Mouse (Mus musculus) forebrain, embryonic 11.5 days (tissue): Measurements from ENCODE around the gene Upp2. TPM values are rescaled to one million over a fixed set of nuclear protein-coding genes. Genes with fewer than 3 reads are reported as not detected.

ENCODE experiments used
- ATAC-seq: fragments of 200-750 bp; cut with Nextera tagmentation; replicated peaks from 2 replicates; pipeline ENCODE4 v1.8.0; 2017; ENCODE audit warnings: moderate TSS enrichment; ENCODE audit not compliant: low FRiP score
- DNase-seq: peaks from one replicate; pipeline ENCODE4 v3.0.0-alpha.2; 2017; ENCODE audit warnings: low spot score
- H3K27ac ChIP-seq: fragments of 300-500 bp; sonication (generic); 2 replicates; pipeline ENCODE4 v1.5.1; 2014; ENCODE audit warnings: low read depth, low read length
- H3K27me3 ChIP-seq: fragments of 300-500 bp; sonication (generic); 2 replicates; pipeline ENCODE4 v1.6.1; 2014; ENCODE audit warnings: mild to moderate bottlenecking, low read length, mixed read lengths; ENCODE audit not compliant: control insufficient read depth, insufficient read depth
- H3K36me3 ChIP-seq: fragments of 300-500 bp; sonication (generic); 2 replicates; pipeline ENCODE4 v1.6.1; 2014; ENCODE audit warnings: mild to moderate bottlenecking, low read length, moderate library complexity, mixed read lengths; ENCODE audit not compliant: control insufficient read depth, insufficient read depth
- H3K4me1 ChIP-seq: fragments of 300-500 bp; sonication (generic); replicated peaks from 2 replicates; pipeline ENCODE4 v1.6.1; 2014; ENCODE audit warnings: low read length, mixed read lengths; ENCODE audit not compliant: control insufficient read depth, insufficient read depth
- H3K4me2 ChIP-seq: fragments of 300-500 bp; sonication (generic); 2 replicates; pipeline ENCODE4 v1.6.1; 2014; ENCODE audit warnings: low read depth, mild to moderate bottlenecking, low read length, moderate library complexity, mixed read lengths; ENCODE audit not compliant: severe bottlenecking
- H3K4me3 ChIP-seq: fragments of 300-500 bp; sonication (generic); 2 replicates; pipeline ENCODE4 v1.5.1; 2014; ENCODE audit warnings: low read depth, low read length
- H3K9ac ChIP-seq: fragments of 300-500 bp; sonication (generic); 2 replicates; pipeline ENCODE4 v1.6.1; 2014; ENCODE audit warnings: low read length
- H3K9me3 ChIP-seq: fragments of 300-500 bp; sonication (generic); 2 replicates; pipeline ENCODE4 v1.6.1; 2016; ENCODE audit warnings: low read length, mixed read lengths; ENCODE audit not compliant: control insufficient read depth
- WGBS: fragments of 180-500 bp; shearing (Covaris S2); extraction: QIAGEN DNeasy Blood & Tissue Kit; methylation state at CpG from one replicate; pipeline ENCODE4 v1.1.7; 2014; 5-methylcytosine and 5-hydroxymethylcytosine counted together
- polyA plus RNA-seq: library from polyadenylated mRNA; unstranded; fragments of >200 nt; fragmentation: Nextera tagmentation; extraction: Ambion mirVana; gene quantifications from 2 replicates; pipeline ENCODE4 v1.2.1, GENCODE M21; 2014

Gene Upp2
- polyA plus RNA-seq, 1 experiment from 2014 or later = 4.9 TPM

DNA sequence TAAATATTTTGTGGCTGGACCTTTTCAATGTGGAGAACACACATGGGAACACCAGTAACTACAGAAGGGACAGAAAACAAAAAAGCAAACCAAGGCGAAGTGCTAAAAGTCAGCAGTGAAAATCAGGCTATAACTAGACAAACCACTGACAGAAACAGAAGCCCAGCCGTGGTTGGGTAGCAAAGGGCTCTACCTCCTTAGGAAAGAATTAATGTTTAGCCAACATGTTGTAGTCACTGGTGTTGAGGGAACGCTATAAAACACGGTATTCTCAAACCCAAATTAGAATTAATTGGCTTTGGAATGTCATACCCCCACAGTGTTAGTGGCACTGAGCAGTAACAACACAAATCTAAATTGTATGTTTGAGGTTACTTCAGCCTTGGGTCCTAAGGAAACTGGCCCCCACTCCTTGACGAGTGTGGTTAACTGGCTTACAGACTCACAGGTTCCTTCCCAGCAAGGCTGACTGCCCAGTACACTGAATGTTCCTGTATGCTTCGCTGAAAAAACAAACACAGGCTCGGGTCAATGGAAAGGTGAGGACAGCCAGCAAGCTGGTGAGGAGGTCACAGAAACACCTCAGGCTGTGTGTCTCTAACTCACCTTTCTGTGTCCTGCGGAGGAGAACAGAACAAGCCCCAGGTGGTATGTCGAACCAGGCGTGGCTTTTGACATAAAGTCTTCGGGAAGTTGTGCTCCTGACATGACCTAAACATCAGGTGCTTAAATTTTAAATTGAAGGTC, 180.6 kb downstream of the Upp2 start:
- H3K9me3 ChIP-seq = no peaks in the 10 kb centered on the region
- no peak overlapping the region for H3K27ac ChIP-seq
- H3K27me3 ChIP-seq = no peaks in the 10 kb centered on the region
- ATAC-seq (no peak), DNase-seq (no peak)
- H3K4me3 ChIP-seq = no peak overlapping the region
- H3K9ac ChIP-seq = no peak overlapping the region
- no peaks in the 10 kb centered on the region for H3K36me3 ChIP-seq
- 83% methylated on average over 11 of the region's 11 CpGs for WGBS
- no peaks in the 10 kb centered on the region for H3K4me1 ChIP-seq
- no peak overlapping the region for H3K4me2 ChIP-seq

DNA sequence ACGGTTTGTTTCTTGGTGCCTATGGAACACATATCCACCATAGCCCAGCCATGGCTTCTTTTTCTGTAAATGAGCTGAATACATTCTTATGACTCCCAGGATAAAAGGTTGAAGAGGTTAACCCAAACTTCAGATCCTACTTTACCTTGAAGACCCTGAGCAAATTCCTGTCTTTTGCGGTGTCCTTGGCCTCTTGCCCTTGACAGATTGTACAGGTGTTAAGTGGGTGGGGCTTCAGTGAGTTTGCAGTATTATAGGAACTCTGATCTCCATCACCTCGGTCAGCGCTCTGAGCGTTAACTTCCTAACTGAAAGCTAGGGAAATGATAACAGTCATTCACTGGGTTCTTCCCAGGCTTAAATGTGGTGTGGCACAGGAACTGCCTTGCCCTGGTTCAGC, 181.2 kb downstream of the Upp2 start:
- Histone ChIP-seq H3K27me3 (no peaks in the 10 kb centered on the region), H3K4me1 (no peaks in the 10 kb centered on the region), H3K9ac (no peak overlapping the region), H3K9me3 (no peaks in the 10 kb centered on the region), H3K36me3 (no peaks in the 10 kb centered on the region), H3K4me2 (no peak overlapping the region), H3K4me3 (no peak overlapping the region), H3K27ac (no peak overlapping the region)
- DNase-seq = no peak
- 87% methylated on average over 5 of the region's 5 CpGs for WGBS
- ATAC-seq = no peak

DNA sequence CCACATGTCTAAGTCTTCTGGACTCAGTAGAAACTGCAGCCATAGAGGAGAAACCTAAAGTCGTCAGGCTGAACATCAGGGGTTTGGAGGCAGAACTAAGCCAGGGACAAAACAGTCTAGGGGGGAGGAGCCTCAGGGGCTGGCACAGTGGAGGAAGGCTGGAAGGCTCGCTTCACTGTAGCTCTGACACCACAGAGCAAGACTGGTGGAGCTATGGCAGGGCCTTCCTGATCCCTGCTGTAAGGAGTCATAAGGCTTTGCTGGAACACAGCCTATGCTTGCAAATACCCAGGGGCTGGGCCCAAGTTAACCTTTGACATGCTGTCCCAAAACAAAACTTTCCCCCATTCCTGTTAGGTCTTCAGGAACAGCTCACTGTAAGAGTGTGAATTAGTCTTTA, 185.8 kb downstream of the Upp2 start:
- H3K27me3 ChIP-seq = no peaks in the 10 kb centered on the region
- H3K9me3 ChIP-seq = no peaks in the 10 kb centered on the region
- no peak overlapping the region for H3K27ac ChIP-seq
- H3K4me3 ChIP-seq = no peak overlapping the region
- no peak overlapping the region for H3K9ac ChIP-seq
- H3K4me1 ChIP-seq = no peaks in the 10 kb centered on the region
- WGBS = 28% methylated on average over 2 of the region's 2 CpGs
- DNase-seq (no peak), ATAC-seq (no peak)
- no peaks in the 10 kb centered on the region for H3K36me3 ChIP-seq
- no peak overlapping the region for H3K4me2 ChIP-seq

DNA sequence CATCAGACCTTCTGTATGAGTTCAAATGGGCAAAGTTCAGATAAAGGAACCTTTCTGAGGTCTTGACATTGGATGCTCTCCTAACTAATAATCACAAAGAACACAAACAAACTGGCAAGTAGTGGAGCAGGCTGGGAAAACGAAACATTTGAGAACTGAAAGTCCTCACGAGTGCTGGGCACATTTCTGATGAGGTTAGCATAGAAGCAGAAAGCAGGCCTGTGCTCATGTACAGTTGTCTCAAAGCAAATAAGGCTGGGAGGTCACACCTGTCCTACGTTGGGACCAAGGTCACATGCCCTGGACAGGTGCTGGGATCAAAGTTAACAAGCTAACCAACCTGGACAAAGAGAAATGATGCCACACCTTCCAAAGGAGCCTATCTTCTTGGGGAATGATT, 187.6 kb downstream of the Upp2 start:
- Histone ChIP-seq H3K4me2 (no peak overlapping the region), H3K27me3 (no peaks in the 10 kb centered on the region), H3K4me3 (no peak overlapping the region), H3K36me3 (no peaks in the 10 kb centered on the region), H3K4me1 (no peaks in the 10 kb centered on the region), H3K9ac (no peak overlapping the region), H3K27ac (no peak overlapping the region), H3K9me3 (no peaks in the 10 kb centered on the region)
- 80% methylated on average over 3 of the region's 3 CpGs for WGBS
- ATAC-seq = no peak
- DNase-seq = no peak

DNA sequence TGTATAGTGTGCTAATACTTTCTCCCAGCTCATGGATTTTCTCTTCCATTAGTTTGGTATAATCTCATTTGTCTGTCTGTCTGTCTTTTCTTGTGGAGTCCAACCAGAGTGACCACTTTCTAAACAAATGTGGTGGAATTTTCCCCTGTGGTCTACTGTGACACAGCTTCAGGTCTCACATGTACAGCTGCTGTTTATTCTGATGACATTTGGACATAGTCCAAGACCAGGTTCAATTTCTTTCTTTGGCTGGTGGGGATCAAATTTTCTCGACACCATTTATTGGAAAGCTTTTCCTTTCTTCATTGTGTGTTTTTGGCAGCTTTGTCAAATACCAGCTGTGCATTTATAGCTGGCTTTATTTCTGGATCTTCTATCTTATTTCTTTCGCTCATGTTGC, 191.0 kb downstream of the Upp2 start:
- H3K9ac ChIP-seq = no peak overlapping the region
- H3K36me3 ChIP-seq = no peaks in the 10 kb centered on the region
- H3K27ac ChIP-seq = no peak overlapping the region
- H3K4me1 ChIP-seq = no peaks in the 10 kb centered on the region
- no peaks in the 10 kb centered on the region for H3K27me3 ChIP-seq
- H3K4me3 ChIP-seq = no peak overlapping the region
- no peak for ATAC-seq
- H3K9me3 ChIP-seq = no peaks in the 10 kb centered on the region
- no peak overlapping the region for H3K4me2 ChIP-seq
- 82% methylated on average over 2 of the region's 2 CpGs for WGBS
- DNase-seq = no peak

DNA sequence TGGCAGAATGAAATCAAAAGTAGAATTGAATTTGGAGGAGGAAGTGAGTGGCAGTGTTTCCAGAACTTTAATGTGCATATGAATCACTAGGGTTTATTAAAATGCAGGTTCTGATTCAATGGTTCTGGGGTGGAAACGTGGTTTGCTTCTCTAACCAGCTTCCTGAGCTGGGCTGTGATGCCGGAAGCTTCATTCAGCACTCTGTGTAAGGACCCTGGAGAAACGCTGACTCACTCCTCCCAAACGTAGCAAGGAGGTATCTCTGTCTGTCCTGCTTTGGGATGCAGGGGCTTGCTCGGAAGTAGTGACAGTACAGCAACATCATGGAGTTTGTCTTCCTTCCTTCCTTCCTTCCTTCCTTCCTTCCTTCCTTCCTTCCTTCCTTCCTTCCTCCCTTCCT, 192.6 kb downstream of the Upp2 start:
- H3K27me3 ChIP-seq = no peaks in the 10 kb centered on the region
- no peaks in the 10 kb centered on the region for H3K9me3 ChIP-seq
- H3K36me3 ChIP-seq = no peaks in the 10 kb centered on the region
- no peak overlapping the region for H3K27ac ChIP-seq
- no peak overlapping the region for H3K9ac ChIP-seq
- H3K4me1 ChIP-seq = no peaks in the 10 kb centered on the region
- 74% methylated on average over 5 of the region's 5 CpGs for WGBS
- DNase-seq (no peak), ATAC-seq (no peak)
- no peak overlapping the region for H3K4me3 ChIP-seq
- no peak overlapping the region for H3K4me2 ChIP-seq

DNA sequence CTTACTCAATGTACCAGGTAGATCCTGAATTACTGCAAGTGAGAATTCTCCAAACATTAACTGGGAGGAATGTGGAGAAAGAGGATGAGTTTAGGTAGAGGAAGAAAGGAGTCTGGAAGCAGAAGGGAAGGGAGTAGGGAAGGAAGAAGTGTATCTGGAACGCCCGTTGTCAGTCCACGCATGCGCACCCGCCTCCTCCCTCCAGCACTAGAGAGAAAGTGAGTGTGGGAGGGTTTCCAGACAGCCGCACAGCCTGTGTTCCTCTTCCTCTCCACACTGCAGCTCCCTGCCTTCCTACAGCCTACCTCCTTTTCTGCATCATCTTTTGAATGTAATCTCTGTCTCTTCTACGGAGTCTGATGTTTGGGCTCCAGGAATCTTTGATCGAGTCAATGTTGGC, 198.0 kb downstream of the Upp2 start:
- H3K9me3 ChIP-seq = no peaks in the 10 kb centered on the region
- no peak overlapping the region for H3K4me2 ChIP-seq
- ATAC-seq (no peak), DNase-seq (no peak)
- 81% methylated on average over 8 of the region's 8 CpGs for WGBS
- no peak overlapping the region for H3K9ac ChIP-seq
- no peaks in the 10 kb centered on the region for H3K36me3 ChIP-seq
- H3K4me3 ChIP-seq = no peak overlapping the region
- no peak overlapping the region for H3K27ac ChIP-seq
- H3K4me1 ChIP-seq = no peaks in the 10 kb centered on the region
- H3K27me3 ChIP-seq = no peaks in the 10 kb centered on the region

DNA sequence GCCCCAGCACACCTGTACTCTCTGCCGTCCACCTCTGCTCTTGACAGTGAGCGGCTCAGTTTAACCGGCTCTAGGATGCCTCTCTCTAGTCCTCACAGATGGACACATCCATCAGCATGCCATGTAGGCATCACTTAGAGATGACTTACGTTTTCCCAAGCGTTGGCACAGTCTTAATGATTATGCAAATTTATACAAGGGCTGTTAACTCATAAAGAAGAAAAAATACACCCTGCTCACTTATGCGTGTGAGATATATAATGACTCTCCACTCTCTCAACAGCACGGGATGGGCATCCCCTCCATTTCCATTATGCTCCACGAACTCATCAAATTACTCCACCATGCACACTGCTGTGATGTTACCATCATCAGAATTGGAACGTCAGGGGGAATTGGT, 206.7 kb downstream of the Upp2 start:
- WGBS = 83% methylated on average over 9 of the region's 9 CpGs
- Histone ChIP-seq H3K4me3 (no peak overlapping the region), H3K4me2 (no peak overlapping the region), H3K4me1 (no peaks in the 10 kb centered on the region), H3K36me3 (no peaks in the 10 kb centered on the region), H3K27me3 (no peaks in the 10 kb centered on the region), H3K9ac (no peak overlapping the region), H3K9me3 (no peaks in the 10 kb centered on the region), H3K27ac (no peak overlapping the region)
- no peak for DNase-seq
- no peak for ATAC-seq

DNA sequence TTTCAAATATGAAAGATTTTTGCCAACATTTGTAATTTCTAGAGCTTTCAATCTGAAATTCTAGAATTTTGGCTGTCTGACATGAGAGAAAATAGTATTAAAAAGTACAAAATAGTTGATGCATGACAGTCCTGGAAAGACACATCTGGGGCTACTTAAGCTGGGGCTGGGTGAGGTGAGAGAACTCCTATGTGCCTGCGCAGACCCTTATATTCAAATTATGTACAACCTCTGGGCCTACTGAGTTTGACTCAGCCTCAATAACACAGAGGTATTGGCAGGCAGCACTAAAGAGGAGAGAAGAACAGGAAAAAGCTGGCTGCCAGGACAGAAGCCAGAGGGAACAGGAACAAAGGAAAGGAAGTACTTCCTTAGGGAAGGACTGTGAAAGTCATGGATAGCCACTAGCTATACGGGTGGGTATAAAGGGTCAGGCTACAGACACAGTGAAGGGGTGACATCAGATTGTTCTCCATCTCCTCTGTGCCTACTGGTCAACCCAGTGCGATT, 211.9 kb downstream of the Upp2 start:
- Histone ChIP-seq H3K36me3 (no peaks in the 10 kb centered on the region), H3K9me3 (no peaks in the 10 kb centered on the region), H3K27ac (no peak overlapping the region), H3K27me3 (no peaks in the 10 kb centered on the region), H3K9ac (no peak overlapping the region), H3K4me1 (no peaks in the 10 kb centered on the region), H3K4me3 (no peak overlapping the region), H3K4me2 (no peak overlapping the region)
- ATAC-seq (no peak), DNase-seq (no peak)
- 89% methylated on average over 3 of the region's 3 CpGs for WGBS
